Mouse (Mus musculus) left cerebral cortex, postnatal 36 days (tissue): ENCODE results near the gene Bcor. TPM values are rescaled to one million over a fixed set of nuclear protein-coding genes. Genes with fewer than 3 reads are reported as not detected.

Source experiments
- DNase-seq, 2 experiments: peaks; one replicate each; pipeline ENCODE4 v3.0.0; 2021 to 2022; ENCODE audit warnings: low spot score in 2 of 2, mixed read lengths in 1 of 2
- intact Hi-C: fragments of 180-260 bp; cut with DNase I; formaldehyde crosslinking; loops from one replicate; pipeline ENCODE4 v1.15.1; 2025
- total RNA-seq, 2 experiments: library from RNA; stranded (reverse); gene quantifications; 2 replicates each; pipeline ENCODE4 v1.2.3; 2021

The Bcor gene
- total RNA-seq, 2 experiments from 2014 or later, result 24.9 to 32.1 TPM

- intact Hi-C loops, result no loop called here
- DNase-seq, result peak; percentile 39 to 45
These were observed 30.9 kb downstream of the Bcor start for GRCm38 (mm10) chrX:12129230-12129629.

GRCm38 (mm10) chrX:12128165-12129083, 31.7 kb downstream of the Bcor start:
- DNase-seq, result peak in 1 of 2 experiments; percentile 26
- intact Hi-C loops, result no loop called here

- intact Hi-C loops, result no loop called here
- DNase-seq, result no peak
These were observed 32.4 kb downstream of the Bcor start for GRCm38 (mm10) chrX:12127799-12128164.

DNA sequence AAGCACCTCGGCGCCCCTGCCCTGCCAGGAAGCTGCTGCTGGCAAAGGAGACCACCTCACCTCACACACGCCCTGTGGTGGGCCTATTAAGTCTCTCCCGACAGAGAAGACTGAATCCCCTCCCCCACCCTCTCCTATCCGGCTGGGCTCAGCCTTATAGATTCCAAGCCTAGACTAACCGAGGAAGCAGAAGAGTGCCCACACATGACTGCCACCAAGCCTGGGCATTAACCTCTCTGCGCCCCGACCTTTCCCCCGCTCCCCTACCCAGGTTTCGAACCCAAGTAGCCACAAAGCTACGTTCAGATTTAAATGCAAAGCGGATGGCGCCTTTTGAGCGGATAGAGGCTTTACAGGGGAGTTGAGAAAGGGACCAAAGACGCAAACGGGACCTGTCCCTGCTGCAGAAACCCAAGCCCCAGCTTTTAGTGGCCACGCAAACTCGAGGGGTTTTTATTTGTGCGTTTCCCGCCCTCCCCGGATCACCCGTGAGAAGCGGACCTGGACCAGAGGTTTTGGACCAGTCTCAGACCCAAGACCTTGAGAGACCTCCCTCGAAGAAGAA, 33.0 kb downstream of the Bcor start:
- intact Hi-C loops, result no loop called here
- DNase-seq, result no peak

DNA sequence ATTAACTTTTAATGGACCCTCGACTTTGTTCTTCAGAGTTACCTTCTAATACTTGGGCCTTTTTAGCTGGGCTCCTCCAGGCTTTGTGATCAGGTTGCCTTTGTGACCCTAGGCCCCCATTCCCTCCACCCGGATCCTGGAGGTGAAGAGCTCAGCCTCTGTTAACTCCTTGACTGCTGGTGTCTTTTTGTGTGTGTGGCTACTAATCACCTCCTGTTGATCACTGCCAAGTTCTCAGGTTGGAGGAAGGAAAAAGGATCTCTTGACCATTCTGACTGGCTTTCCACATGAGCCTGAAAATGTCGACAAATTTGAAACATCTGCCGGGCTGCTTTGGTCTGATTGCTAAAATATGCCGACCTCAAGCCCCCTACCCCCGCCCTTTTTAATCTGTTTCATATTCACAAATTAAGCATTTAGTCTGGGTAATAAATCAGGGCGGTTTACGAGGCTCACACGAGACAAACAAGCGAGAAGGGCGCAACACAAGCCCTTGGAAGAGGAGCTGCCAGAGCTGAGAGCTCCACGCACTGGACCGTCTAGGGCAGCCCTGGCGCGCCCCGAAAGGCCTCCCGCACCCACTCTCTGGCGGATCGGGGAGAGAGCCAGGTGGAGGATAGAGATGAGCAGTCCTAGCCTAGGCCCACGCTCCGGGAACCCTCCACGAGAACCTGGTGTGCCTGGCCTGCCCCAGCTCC, 33.6 kb downstream of the Bcor start:
- DNase-seq, result no peak
- intact Hi-C loops, result no loop called here

GRCm38 (mm10) chrX:12124571-12124970, 35.6 kb downstream of the Bcor start:
- intact Hi-C loops, result no loop called here
- no peak for DNase-seq

GRCm38 (mm10) chrX:12123687-12124087, 36.5 kb downstream of the Bcor start:
- DNase-seq, result no peak
- intact Hi-C loops, result no loop called here

GRCm38 (mm10) chrX:12122594-12123331, 37.4 kb downstream of the Bcor start:
- intact Hi-C loops, result no loop called here
- no peak for DNase-seq

- no peak for DNase-seq
- intact Hi-C loops, result no loop called here
These were observed 40.7 kb downstream of the Bcor start for GRCm38 (mm10) chrX:12119476-12119875.

- intact Hi-C loops, result no loop called here
- DNase-seq, result no peak
These were observed 44.0 kb downstream of the Bcor start for GRCm38 (mm10) chrX:12116128-12116527.

- intact Hi-C loops, result no loop called here
- no peak for DNase-seq
These were observed 48.0 kb downstream of the Bcor start for GRCm38 (mm10) chrX:12112166-12112565.

- no peak for DNase-seq
- intact Hi-C loops, result no loop called here
These were observed 49.6 kb downstream of the Bcor start for GRCm38 (mm10) chrX:12110518-12110917.

- intact Hi-C loops, result no loop called here
- no peak for DNase-seq
These were observed 54.8 kb downstream of the Bcor start for GRCm38 (mm10) chrX:12105358-12105757.

DNA sequence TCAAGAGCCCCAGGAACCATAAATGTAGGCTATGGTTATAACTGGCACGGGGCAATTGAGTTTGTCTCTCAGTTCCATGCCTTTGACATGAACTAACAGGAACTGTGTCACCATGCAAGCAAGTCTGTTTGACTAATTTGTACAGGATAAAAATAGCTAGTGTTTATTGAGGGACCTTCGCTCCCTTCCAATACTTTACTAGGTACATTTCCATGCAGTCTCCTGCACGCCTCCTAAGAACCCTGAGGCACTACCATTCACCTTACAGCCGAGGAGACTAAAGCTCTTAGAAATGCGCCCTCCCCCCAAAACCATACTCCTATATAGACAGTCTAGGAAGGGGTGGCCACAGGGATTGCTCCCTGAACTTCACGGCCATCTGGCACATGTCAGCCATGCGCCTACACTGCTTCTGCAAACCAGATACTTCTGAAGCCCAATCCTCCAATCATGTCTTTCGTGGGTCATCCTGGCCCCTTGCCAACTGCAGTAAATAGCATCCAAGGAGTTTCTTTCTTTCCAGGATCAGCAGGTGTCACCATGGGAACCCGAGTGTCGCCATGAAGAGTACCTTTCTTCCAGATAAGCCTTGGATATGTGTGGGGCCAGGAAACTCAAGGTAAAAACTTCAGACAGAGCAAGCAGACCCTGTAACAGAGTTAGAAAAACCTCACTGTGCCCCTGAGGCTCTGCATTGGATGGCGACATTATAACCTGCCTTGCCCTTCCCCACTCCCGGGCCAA, 63.2 kb downstream of the Bcor start:
- intact Hi-C loops, result no loop called here
- DNase-seq, result no peak

DNA sequence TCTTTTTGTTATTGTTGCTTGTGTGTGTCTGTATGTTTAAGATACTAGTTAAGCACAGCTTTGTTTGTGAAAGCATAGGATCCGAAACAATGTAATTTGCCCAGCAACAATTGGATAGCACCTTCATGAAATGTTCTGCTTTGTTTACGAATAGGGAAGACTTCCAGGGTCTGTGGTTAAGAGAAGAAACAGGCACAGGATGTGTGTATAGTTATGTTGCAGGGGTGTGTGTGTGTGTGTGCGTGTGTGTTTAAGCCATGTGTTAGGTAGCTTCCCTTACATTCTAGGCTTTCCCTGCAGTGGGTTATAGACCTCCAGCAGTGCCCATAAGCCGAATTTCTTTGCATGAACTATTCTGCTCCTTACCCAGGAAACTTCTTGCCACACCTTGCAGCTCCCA, 66.8 kb downstream of the Bcor start:
- intact Hi-C loops, result no loop called here
- DNase-seq, result no peak

GRCm38 (mm10) chrX:12091431-12092061, 68.6 kb downstream of the Bcor start:
- peak; percentile 27 to 40 for DNase-seq
- intact Hi-C loops, result loop anchor here (2.0 kb wide), 1 partner anchor 43 kb away; no protein-coding TSS in a partner anchor

GRCm38 (mm10) chrX:12090871-12091404, 69.2 kb downstream of the Bcor start:
- intact Hi-C loops, result loop anchor here (2.0 kb wide), 1 partner anchor 44 kb away; no protein-coding TSS in a partner anchor
- DNase-seq, result peak; percentile 72 to 74

DNA sequence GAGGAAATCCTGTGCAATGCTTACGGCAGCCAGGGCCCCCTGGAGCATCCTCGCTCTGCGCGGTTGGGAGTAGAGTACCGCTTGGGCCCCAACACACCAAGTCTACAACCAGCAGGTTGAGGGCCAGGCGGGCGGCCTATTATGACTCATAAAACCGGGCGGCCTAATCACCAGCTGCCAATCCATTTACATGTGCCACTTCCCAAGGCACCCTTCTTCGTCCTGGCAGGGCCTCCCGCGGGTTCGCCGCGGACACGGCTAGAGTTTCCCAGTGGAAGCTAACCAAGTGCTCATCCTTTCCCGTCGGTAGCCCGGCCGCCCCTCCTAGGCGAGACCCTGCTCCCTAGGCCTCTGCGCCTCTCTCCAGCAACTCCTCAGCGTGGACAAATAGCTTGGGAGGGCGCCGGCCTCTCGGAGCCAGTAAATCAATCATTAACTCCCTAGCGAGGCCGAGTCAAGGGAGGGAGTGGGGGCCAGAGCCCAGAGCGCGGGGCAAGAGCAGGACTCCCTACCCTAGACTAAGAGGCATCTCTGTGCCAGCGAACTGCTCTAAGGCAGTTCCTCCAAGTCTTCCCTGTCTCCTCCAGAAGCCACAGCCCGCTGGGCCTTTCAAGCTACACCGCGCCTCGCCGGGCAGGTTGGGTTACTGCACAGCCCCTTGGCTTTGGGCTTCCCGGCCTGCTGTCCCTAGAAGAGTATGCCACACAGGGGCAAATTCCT, 69.8 kb downstream of the Bcor start:
- intact Hi-C loops, result loop anchor here (2.0 kb wide), 1 partner anchor 44 kb away; no protein-coding TSS in a partner anchor
- DNase-seq, result peak; percentile 23 to 30
